Mouse (Mus musculus) midbrain, embryonic 11.5 days (tissue): ENCODE measurements at regions not wholly inside any gene's neighbourhood (a gene's known extent, or its start where the extent isn't known, plus 50 kb on each side); places are given as distances from the start of the nearest gene placed in this dataset.

Source experiments
- ATAC-seq: fragments of 200-750 bp; cut with Nextera tagmentation; 2 replicates; pipeline ENCODE4 v1.8.0; 2017; ENCODE audit warnings: moderate TSS enrichment, moderate library complexity; ENCODE audit not compliant: low FRiP score
- DNase-seq: peaks from one replicate; pipeline ENCODE4 v3.0.0; 2015; ENCODE audit warnings: low spot score; ENCODE audit errors: missing footprints
- H3K27ac ChIP-seq: fragments of 300-500 bp; sonication (generic); 2 replicates; pipeline ENCODE4 v1.5.1; 2014; ENCODE audit warnings: low read depth, low read length
- H3K27me3 ChIP-seq: fragments of 300-500 bp; sonication (generic); 2 replicates; pipeline ENCODE4 v1.6.1; 2014; ENCODE audit warnings: mild to moderate bottlenecking, low read length, moderate library complexity, mixed read lengths; ENCODE audit not compliant: control insufficient read depth, insufficient read depth
- H3K36me3 ChIP-seq: fragments of 300-500 bp; sonication (generic); 2 replicates; pipeline ENCODE4 v1.6.1; 2014; ENCODE audit warnings: mild to moderate bottlenecking, low read length, moderate library complexity, mixed read lengths; ENCODE audit not compliant: control insufficient read depth, insufficient read depth
- H3K4me1 ChIP-seq: fragments of 300-500 bp; sonication (generic); 2 replicates; pipeline ENCODE4 v1.6.1; 2014; ENCODE audit warnings: low read length; ENCODE audit not compliant: control insufficient read depth, insufficient read depth
- H3K4me2 ChIP-seq: fragments of 300-500 bp; sonication (generic); 2 replicates; pipeline ENCODE4 v1.6.1; 2014; ENCODE audit warnings: mild to moderate bottlenecking, moderate library complexity
- H3K4me3 ChIP-seq: fragments of 300-500 bp; sonication (generic); 2 replicates; pipeline ENCODE4 v1.5.1; 2014; ENCODE audit warnings: low read depth, low read length
- H3K9ac ChIP-seq: fragments of 300-500 bp; sonication (generic); 2 replicates; pipeline ENCODE4 v1.6.1; 2014; ENCODE audit warnings: low read length
- H3K9me3 ChIP-seq: fragments of 300-500 bp; sonication (generic); 2 replicates; pipeline ENCODE4 v1.6.1; 2016; ENCODE audit warnings: low read length; ENCODE audit not compliant: control insufficient read depth
- WGBS: fragments of 180-500 bp; shearing (Covaris S2); extraction: QIAGEN DNeasy Blood & Tissue Kit; methylation state at CpG from one replicate; pipeline ENCODE4 v1.1.7; 2014; 5-methylcytosine and 5-hydroxymethylcytosine counted together

- DNase-seq (peak; percentile 83), ATAC-seq (no peak)
- Histone ChIP-seq H3K36me3 (no peaks in the 10 kb centered on the region), H3K4me1 (peaks cover 11% of the 10 kb centered on the region), H3K4me2 (no peak overlapping the region), H3K4me3 (no peak overlapping the region), H3K27ac (no peak overlapping the region), H3K9me3 (no peaks in the 10 kb centered on the region), H3K27me3 (no peaks in the 10 kb centered on the region; the same call in 1 of the 2 replicates), H3K9ac (no peak overlapping the region)
- 62% methylated on average over 17 of the region's 17 CpGs for WGBS
Measured at GRCm38 (mm10) chr12:69474916-69475661, 102.8 kb upstream of the Gm9887 start.

- peak; percentile 84 for DNase-seq
- no peaks in the 10 kb centered on the region; the same call in 1 of the 2 replicates for H3K27me3 ChIP-seq
- no peaks in the 10 kb centered on the region for H3K36me3 ChIP-seq
- no peak overlapping the region for H3K4me3 ChIP-seq
- no peak for ATAC-seq
- peaks cover 11% of the 10 kb centered on the region for H3K4me1 ChIP-seq
- H3K9ac ChIP-seq = no peak overlapping the region
- H3K9me3 ChIP-seq = no peaks in the 10 kb centered on the region
- H3K27ac ChIP-seq = no peak overlapping the region
- H3K4me2 ChIP-seq = no peak overlapping the region
- 27% methylated on average over 14 of the region's 14 CpGs for WGBS
Measured at GRCm38 (mm10) chr12:69474141-69474915, 102.1 kb upstream of the Gm9887 start.

GRCm38 (mm10) chr12:69473379-69474057, 101.3 kb upstream of the Gm9887 start:
- ATAC-seq = no peak
- no peaks in the 10 kb centered on the region for H3K9me3 ChIP-seq
- no peak overlapping the region for H3K9ac ChIP-seq
- no peaks in the 10 kb centered on the region for H3K36me3 ChIP-seq
- no peak overlapping the region for H3K4me2 ChIP-seq
- peak; percentile 72 for DNase-seq
- no peak overlapping the region for H3K4me3 ChIP-seq
- H3K4me1 ChIP-seq = peaks cover 11% of the 10 kb centered on the region
- H3K27me3 ChIP-seq = no peaks in the 10 kb centered on the region; the same call in 1 of the 2 replicates
- no peak overlapping the region for H3K27ac ChIP-seq
- 81% methylated on average over 13 of the region's 13 CpGs for WGBS

GRCm38 (mm10) chr12:69472912-69473311, 100.7 kb upstream of the Gm9887 start:
- no peak for ATAC-seq
- 98% methylated on average over 9 of the region's 9 CpGs for WGBS

GRCm38 (mm10) chr12:69471876-69472275, 99.6 kb upstream of the Gm9887 start:
- DNase-seq (no peak), ATAC-seq (no peak)
- H3K36me3 ChIP-seq = no peaks in the 10 kb centered on the region
- H3K4me3 ChIP-seq = no peak overlapping the region
- peaks cover 9% of the 10 kb centered on the region for H3K4me1 ChIP-seq
- H3K4me2 ChIP-seq = no peak overlapping the region
- no peak overlapping the region for H3K9ac ChIP-seq
- 77% methylated on average over 5 of the region's 5 CpGs for WGBS
- no peaks in the 10 kb centered on the region for H3K9me3 ChIP-seq
- H3K27ac ChIP-seq = no peak overlapping the region
- no peaks in the 10 kb centered on the region; the same call in 1 of the 2 replicates for H3K27me3 ChIP-seq

More at GRCm38 (mm10) chr12:69472912-69473311, 100.7 kb upstream of the Gm9887 start:
- Histone ChIP-seq H3K36me3 (no peaks in the 10 kb centered on the region), H3K4me2 (no peak overlapping the region), H3K27ac (no peak overlapping the region), H3K27me3 (no peaks in the 10 kb centered on the region; the same call in 1 of the 2 replicates), H3K4me3 (no peak overlapping the region), H3K4me1 (peaks cover 11% of the 10 kb centered on the region), H3K9me3 (no peaks in the 10 kb centered on the region), H3K9ac (no peak overlapping the region)
- peak; percentile 21 for DNase-seq

GRCm38 (mm10) chr12:69469004-69469403, 96.7 kb upstream of the Gm9887 start:
- no peaks in the 10 kb centered on the region; the same call in 1 of the 2 replicates for H3K27me3 ChIP-seq
- no peak overlapping the region for H3K27ac ChIP-seq
- no peak overlapping the region for H3K4me3 ChIP-seq
- ATAC-seq (no peak), DNase-seq (peak; percentile 8)
- 81% methylated on average over 6 of the region's 6 CpGs for WGBS
- H3K4me1 ChIP-seq = no peaks in the 10 kb centered on the region
- no peak overlapping the region for H3K9ac ChIP-seq
- no peaks in the 10 kb centered on the region for H3K36me3 ChIP-seq
- H3K4me2 ChIP-seq = no peak overlapping the region
- H3K9me3 ChIP-seq = no peaks in the 10 kb centered on the region

- no peak overlapping the region for H3K4me3 ChIP-seq
- no peaks in the 10 kb centered on the region for H3K4me1 ChIP-seq
- H3K9ac ChIP-seq = no peak overlapping the region
- H3K9me3 ChIP-seq = no peaks in the 10 kb centered on the region
- no peak overlapping the region for H3K4me2 ChIP-seq
- no peak overlapping the region for H3K27ac ChIP-seq
- H3K36me3 ChIP-seq = no peaks in the 10 kb centered on the region
- 82% methylated on average over 4 of the region's 4 CpGs for WGBS
- H3K27me3 ChIP-seq = no peaks in the 10 kb centered on the region
- ATAC-seq (no peak), DNase-seq (peak; percentile 75)
Measured at GRCm38 (mm10) chr12:69467363-69467762, 95.1 kb upstream of the Gm9887 start.

- H3K36me3 ChIP-seq = no peaks in the 10 kb centered on the region
- H3K9me3 ChIP-seq = no peaks in the 10 kb centered on the region
- H3K9ac ChIP-seq = no peak overlapping the region
- ATAC-seq (no peak), DNase-seq (peak; percentile 56)
- H3K4me2 ChIP-seq = no peak overlapping the region
- H3K27ac ChIP-seq = no peak overlapping the region
- H3K4me3 ChIP-seq = no peak overlapping the region
- no peaks in the 10 kb centered on the region for H3K4me1 ChIP-seq
- WGBS = 89% methylated on average over 8 of the region's 8 CpGs
- no peaks in the 10 kb centered on the region for H3K27me3 ChIP-seq
Measured at GRCm38 (mm10) chr12:69464906-69465305, 92.6 kb upstream of the Gm9887 start.
